In genomic region chr3:126639098-126639513, GRCm38 (mm10) we compare ENCODE assay signal across 8 mouse cellular contexts. TPM values are rescaled to one million over a fixed set of nuclear protein-coding genes. Genes with fewer than 3 reads are reported as not detected.
A peak's percentile ranks its signal among the peaks of the same experiment; 100 is the strongest.
DNase-seq lines count a peak whose midpoint lies in the region; ATAC-seq and TF ChIP-seq lines count a peak whose summit lies in the region.
"Had no signal": no experiment of that assay in that cellular context is flagged by ENCODE, and none has a peak within 500 bp of the region (broad histone marks: within the 10 kb centered on the region; RNA-seq: fewer than 3 reads in every experiment).

No protein-coding gene starts in this region.

- WGBS in heart, adult 2 months, result 19% methylated on average over 5 of the region's 5 CpGs
- WGBS in hindbrain, embryonic 15.5 days, result 27% methylated on average over 5 of the region's 5 CpGs
- WGBS in neural tube, embryonic 15.5 days, result 30% methylated on average over 5 of the region's 5 CpGs

- peak overlapping the region; percentile 56 for H3K27ac ChIP-seq in heart, adult 2 months
- H3K27ac ChIP-seq in hindbrain, embryonic 15.5 days (replicated peaks), result 0 out of 2 replicates have a peak overlapping the region, but pooled peaks have one; percentile 23
- peak overlapping the region; percentile 54 for H3K27ac ChIP-seq in neural tube, embryonic 15.5 days (replicated peaks)

- no peak overlapping the region for H3K4me2 ChIP-seq in hindbrain, embryonic 15.5 days
- no peak overlapping the region for H3K4me2 ChIP-seq in neural tube, embryonic 15.5 days

- H3K27me3 ChIP-seq in heart, adult 2 months (ENCODE audit: control insufficient read depth, insufficient read depth, low read length), result no peaks in the 10 kb centered on the region
- H3K27me3 ChIP-seq in hindbrain, embryonic 15.5 days, result no peaks in the 10 kb centered on the region
- no peaks in the 10 kb centered on the region for H3K27me3 ChIP-seq in neural tube, embryonic 15.5 days (replicated peaks)

- no peaks in the 10 kb centered on the region for H3K9me3 ChIP-seq in hindbrain, embryonic 15.5 days
- H3K9me3 ChIP-seq in neural tube, embryonic 15.5 days (replicated peaks), result no peaks in the 10 kb centered on the region

- peak overlapping the region; percentile 45 for H3K9ac ChIP-seq in heart, adult 2 months (ENCODE audit: low read depth, low read length)
- no peak overlapping the region for H3K9ac ChIP-seq in hindbrain, embryonic 15.5 days
- H3K9ac ChIP-seq in neural tube, embryonic 15.5 days (replicated peaks), result no peak overlapping the region

- TF ChIP-seq POLR2A in heart, adult 2 months (IDR thresholded peaks at IDR 0.05; ENCODE audit: insufficient read depth, low read depth, low read length), result no peak

- peak; percentile 58 for TF ChIP-seq CTCF in heart, adult 2 months (IDR thresholded peaks at IDR 0.05)

- H3K79me2 ChIP-seq in heart, adult 2 months (replicated peaks; ENCODE audit: control insufficient read depth, insufficient read depth, low read length), result peaks cover 5% of the 10 kb centered on the region

- peaks cover 21% of the 10 kb centered on the region for H3K36me3 ChIP-seq in heart, adult 2 months (ENCODE audit: control insufficient read depth, insufficient read depth, low read length)
- H3K36me3 ChIP-seq in hindbrain, embryonic 15.5 days, result no peaks in the 10 kb centered on the region
- H3K36me3 ChIP-seq in neural tube, embryonic 15.5 days, result no peaks in the 10 kb centered on the region

- intact Hi-C loops in left cerebral cortex, postnatal 14 days (cut with DNase I), result no loop called here
- intact Hi-C loops in heart, adult 2 months (cut with DNase I), result no loop called here

- H3K4me1 ChIP-seq in heart, adult 2 months (ENCODE audit: control insufficient read depth, insufficient read depth, low read length), result peaks cover 13% of the 10 kb centered on the region
- peaks cover 10% of the 10 kb centered on the region; the same call in 1 of the 2 replicates for H3K4me1 ChIP-seq in hindbrain, embryonic 15.5 days (replicated peaks)
- peaks cover 21% of the 10 kb centered on the region for H3K4me1 ChIP-seq in neural tube, embryonic 15.5 days

- ATAC-seq in hindbrain, embryonic 15.5 days (ENCODE audit: low FRiP score, low read depth), result peak; percentile 82
- ATAC-seq in neural tube, embryonic 15.5 days (ENCODE audit: low FRiP score), result peak; percentile 48; the same call in 1 of the 2 replicates

- H3K4me3 ChIP-seq in heart, adult 2 months, result no peak overlapping the region
- H3K4me3 ChIP-seq in hindbrain, embryonic 15.5 days, result no peak overlapping the region
- no peak overlapping the region for H3K4me3 ChIP-seq in neural tube, embryonic 15.5 days (replicated peaks)

- DNase-seq in left cerebral cortex, postnatal 14 days (ENCODE audit: low spot score in 2 of 2), result peak; percentile 28 to 75
- no peak for DNase-seq in left cerebral cortex, adult 11 months (ENCODE audit: low spot score)
- peak in 1 of 2 experiments; percentile 41 for DNase-seq in heart, adult 2 months
- DNase-seq in retina, embryonic 14.5 days (ENCODE audit: low spot score), result no peak
- DNase-seq in thymus, postnatal 10 days (ENCODE audit: low spot score in 2 of 2), result no peak
- DNase-seq: thymus, postnatal 25 days had no signal

- TF ChIP-seq EP300 in heart, adult 2 months (IDR thresholded peaks at IDR 0.05; ENCODE audit: insufficient read depth, low read depth, low read length), result no peak

RNA-seq across cellular contexts. Expression of gene Camk2d, which starts 43.0 kb away (rescaled TPM):
- 100 to 1,000 TPM; 150 to 176 TPM for total RNA-seq in left cerebral cortex, postnatal 14 days (2021)
- 100 to 1,000 TPM; 131 to 133 TPM for total RNA-seq in heart, adult 2 months (2021)
- 135 and 218 TPM in 2 replicates for polyA plus RNA-seq in heart, adult 2 months (2012; rRNA removed)
- polyA plus RNA-seq in hindbrain, embryonic 15.5 days (2015; fragmentation: Nextera tagmentation; extraction: Ambion mirVana), result 82.1 and 85.4 TPM in 2 replicates
- 119 and 134 TPM in 2 replicates for polyA plus RNA-seq in neural tube, embryonic 15.5 days (2015; fragmentation: Nextera tagmentation; extraction: Ambion mirVana)

Comparison
In these comparisons a context has a peak if more than half of its experiments do, and no peak if none do; other contexts are left out.
1. DNase-seq: peak in left cerebral cortex, postnatal 14 days (2 of 2); none in left cerebral cortex, adult 11 months (single experiment), retina, embryonic 14.5 days (single experiment) and thymus, postnatal 10 days (0 of 2).
2. Peak in every context shown above with its lines, with median percentiles within 50 percentile points of each other: H3K27ac ChIP-seq.